Mouse (Mus musculus): Measurements from ENCODE around the gene Sppl3. TPM values are rescaled to one million over a fixed set of nuclear protein-coding genes. Genes with fewer than 3 reads are reported as not detected.

Sppl3 gene
- polyA plus RNA-seq, 1 experiment from 2014 or later: 11.2 TPM

GRCm38 (mm10) chr5:115007768-115008167 is 3.2 kb upstream of the Sppl3 start:
- Histone ChIP-seq H3K4me3 (no peak overlapping the region), H3K27me3 (ENCODE audit: insufficient read depth, poor library complexity, severe bottlenecking) (no peaks in the 10 kb centered on the region), H3K9me3 (no peaks in the 10 kb centered on the region), H3K27ac (no peak overlapping the region), H3K36me3 (no peaks in the 10 kb centered on the region), H3K4me1 (replicated peaks) (peaks cover 21% of the 10 kb centered on the region)
- 92% methylated on average over 5 of the region's 5 CpGs for WGBS
- no peak for DNase-seq (ENCODE audit: low spot score)

DNA sequence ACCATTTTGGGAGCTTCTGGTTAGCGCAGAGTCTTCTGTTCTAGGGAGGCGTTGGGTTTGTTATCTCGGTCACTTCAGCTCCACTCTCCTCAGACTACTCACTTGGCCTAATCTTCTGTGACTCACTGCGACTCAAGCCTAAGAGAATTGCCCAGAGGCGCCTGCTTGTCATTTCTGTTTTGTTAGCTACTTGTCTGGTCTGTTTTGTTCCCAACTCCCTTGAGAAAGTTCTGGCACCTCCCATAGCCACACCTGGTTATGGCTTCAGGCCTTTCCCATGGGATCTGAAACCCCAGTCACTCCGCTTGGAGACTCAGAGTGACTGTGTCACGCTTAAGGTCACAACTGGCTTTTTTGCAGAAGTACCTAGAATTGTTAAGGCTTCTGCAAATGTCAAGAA is 2.6 kb upstream of the Sppl3 start:
- DNase-seq (ENCODE audit: low spot score): no peak
- WGBS: 90% methylated on average over 7 of the region's 7 CpGs
- H3K27ac ChIP-seq: no peak overlapping the region
- H3K4me1 ChIP-seq (replicated peaks): peaks cover 26% of the 10 kb centered on the region
- H3K4me3 ChIP-seq: no peak overlapping the region
- H3K27me3 ChIP-seq (ENCODE audit: insufficient read depth, poor library complexity, severe bottlenecking): no peaks in the 10 kb centered on the region
- H3K9me3 ChIP-seq: no peaks in the 10 kb centered on the region
- H3K36me3 ChIP-seq: no peaks in the 10 kb centered on the region

DNA sequence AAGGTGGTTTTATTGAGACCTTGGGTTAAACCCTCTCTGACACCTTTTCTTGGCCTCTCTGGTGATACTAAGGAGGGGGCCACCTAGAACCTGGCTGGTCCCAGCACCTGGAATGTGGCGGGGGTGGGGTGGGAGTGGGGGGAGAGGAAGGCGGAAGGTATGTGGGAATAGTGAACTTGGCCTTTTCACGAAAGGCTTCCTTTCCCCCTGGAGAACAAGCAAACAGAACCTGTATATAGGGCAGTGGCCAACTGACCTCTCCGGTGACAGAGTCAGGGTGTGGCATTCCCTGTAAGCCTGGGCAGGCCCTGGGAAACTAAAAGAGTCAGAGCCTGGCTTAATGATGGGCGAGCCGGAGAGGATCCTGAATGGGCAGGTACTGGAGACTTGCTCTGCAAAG is 1.8 kb upstream of the Sppl3 start:
- no peaks in the 10 kb centered on the region for H3K36me3 ChIP-seq
- no peak for DNase-seq (ENCODE audit: low spot score)
- H3K4me3 ChIP-seq: no peak overlapping the region
- H3K27me3 ChIP-seq (ENCODE audit: insufficient read depth, poor library complexity, severe bottlenecking): no peaks in the 10 kb centered on the region
- H3K4me1 ChIP-seq (replicated peaks): peaks cover 30% of the 10 kb centered on the region
- no peaks in the 10 kb centered on the region for H3K9me3 ChIP-seq
- WGBS: 87% methylated on average over 6 of the region's 6 CpGs
- H3K27ac ChIP-seq: no peak overlapping the region

DNA sequence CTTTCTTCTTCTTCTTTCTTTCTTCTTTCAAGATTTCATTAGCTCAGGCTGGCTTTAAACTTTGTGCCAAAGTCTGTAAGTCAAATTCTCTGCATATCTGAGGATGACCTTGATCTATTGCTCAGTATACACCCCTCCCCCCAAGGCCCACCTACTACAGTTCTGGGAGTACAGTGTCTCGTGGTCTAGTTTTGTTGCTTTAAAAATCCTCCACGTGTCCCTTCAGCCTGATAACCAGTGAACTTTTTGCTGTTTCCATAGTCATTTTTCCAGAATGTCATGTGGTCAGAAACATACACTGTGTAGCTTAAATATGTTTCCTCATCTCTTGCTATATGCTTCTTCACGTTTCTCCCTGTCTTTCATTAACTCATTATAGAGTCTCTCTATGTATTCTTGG is 976 bp upstream of the Sppl3 start:
- no peak for DNase-seq (ENCODE audit: low spot score)
- no peaks in the 10 kb centered on the region for H3K27me3 ChIP-seq (ENCODE audit: insufficient read depth, poor library complexity, severe bottlenecking)
- H3K4me1 ChIP-seq (replicated peaks): peaks cover 35% of the 10 kb centered on the region
- H3K27ac ChIP-seq: no peak overlapping the region
- H3K36me3 ChIP-seq: no peaks in the 10 kb centered on the region
- H3K4me3 ChIP-seq: peak overlapping the region; percentile 100
- no peaks in the 10 kb centered on the region for H3K9me3 ChIP-seq
- WGBS: 66% methylated on average over 3 of the region's 3 CpGs

GRCm38 (mm10) chr5:115011217-115011518 is 231 bp downstream of the Sppl3 start:
- whole genome bisulfite sequencing: 5% methylated on average over 57 of the region's 57 CpGs
- no peaks in the 10 kb centered on the region for H3K27me3 ChIP-seq (ENCODE audit: insufficient read depth, poor library complexity, severe bottlenecking)
- no peaks in the 10 kb centered on the region for H3K9me3 ChIP-seq
- no peak for DNase-seq (ENCODE audit: low spot score)
- peaks cover 37% of the 10 kb centered on the region for H3K4me1 ChIP-seq (replicated peaks)
- H3K36me3 ChIP-seq: no peaks in the 10 kb centered on the region
- H3K4me3 ChIP-seq: peak overlapping the region; percentile 100
- peak overlapping the region; percentile 98 for H3K27ac ChIP-seq

- H3K27ac ChIP-seq: peak overlapping the region; percentile 98
- no peaks in the 10 kb centered on the region for H3K36me3 ChIP-seq
- H3K4me1 ChIP-seq (replicated peaks): peaks cover 37% of the 10 kb centered on the region
- peak; percentile 48 for DNase-seq (ENCODE audit: low spot score)
- H3K4me3 ChIP-seq: peak overlapping the region; percentile 100
- no peaks in the 10 kb centered on the region for H3K9me3 ChIP-seq
- WGBS: under 1% methylated on average over 63 of the region's 63 CpGs
- H3K27me3 ChIP-seq (ENCODE audit: insufficient read depth, poor library complexity, severe bottlenecking): no peaks in the 10 kb centered on the region
These were observed 753 bp downstream of the Sppl3 start for GRCm38 (mm10) chr5:115011519-115012261.

GRCm38 (mm10) chr5:115013436-115013835 is 2.5 kb downstream of the Sppl3 start:
- no peak for DNase-seq (ENCODE audit: low spot score)
- H3K36me3 ChIP-seq: no peaks in the 10 kb centered on the region
- H3K4me3 ChIP-seq: no peak overlapping the region; the same call in 1 of the 2 replicates
- H3K27ac ChIP-seq: no peak overlapping the region
- H3K4me1 ChIP-seq (replicated peaks): peaks cover 41% of the 10 kb centered on the region
- 73% methylated on average over 3 of the region's 3 CpGs for WGBS
- no peaks in the 10 kb centered on the region for H3K27me3 ChIP-seq (ENCODE audit: insufficient read depth, poor library complexity, severe bottlenecking)
- H3K9me3 ChIP-seq: no peaks in the 10 kb centered on the region

DNA sequence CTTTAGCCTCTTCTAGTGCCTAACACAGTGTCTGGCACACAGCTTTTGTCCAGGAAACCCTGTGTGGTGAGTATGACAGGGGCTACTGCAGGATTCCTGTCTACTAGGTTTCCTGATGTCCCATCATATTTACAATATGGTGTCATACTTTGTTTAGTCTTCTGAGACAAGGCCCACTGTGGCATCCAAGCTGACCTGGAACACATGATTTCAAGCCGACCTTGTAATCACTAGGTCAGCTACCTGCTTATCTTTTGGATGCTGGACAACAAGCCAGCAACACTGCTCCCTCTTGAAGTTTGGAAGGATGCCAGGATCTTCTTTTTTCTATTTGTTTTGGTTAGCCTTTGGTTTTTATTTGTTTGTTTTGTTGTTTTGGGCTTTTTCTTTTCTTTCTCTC is 3.6 kb downstream of the Sppl3 start:
- no peaks in the 10 kb centered on the region for H3K9me3 ChIP-seq
- H3K27ac ChIP-seq: no peak overlapping the region
- H3K27me3 ChIP-seq (ENCODE audit: insufficient read depth, poor library complexity, severe bottlenecking): no peaks in the 10 kb centered on the region
- no peak for DNase-seq (ENCODE audit: low spot score)
- peaks cover 41% of the 10 kb centered on the region for H3K4me1 ChIP-seq (replicated peaks)
- H3K4me3 ChIP-seq: no peak overlapping the region
- H3K36me3 ChIP-seq: no peaks in the 10 kb centered on the region
- WGBS: 88% methylated on average over 1 of the region's 1 CpGs

- no peak for DNase-seq (ENCODE audit: low spot score)
- 74% methylated on average over 4 of the region's 4 CpGs for WGBS
- Histone ChIP-seq H3K9me3 (no peaks in the 10 kb centered on the region), H3K4me1 (replicated peaks) (peaks cover 39% of the 10 kb centered on the region), H3K27me3 (ENCODE audit: insufficient read depth, poor library complexity, severe bottlenecking) (no peaks in the 10 kb centered on the region), H3K36me3 (no peaks in the 10 kb centered on the region), H3K4me3 (no peak overlapping the region), H3K27ac (no peak overlapping the region)
These were observed 4.2 kb downstream of the Sppl3 start for GRCm38 (mm10) chr5:115015121-115015520.

DNA sequence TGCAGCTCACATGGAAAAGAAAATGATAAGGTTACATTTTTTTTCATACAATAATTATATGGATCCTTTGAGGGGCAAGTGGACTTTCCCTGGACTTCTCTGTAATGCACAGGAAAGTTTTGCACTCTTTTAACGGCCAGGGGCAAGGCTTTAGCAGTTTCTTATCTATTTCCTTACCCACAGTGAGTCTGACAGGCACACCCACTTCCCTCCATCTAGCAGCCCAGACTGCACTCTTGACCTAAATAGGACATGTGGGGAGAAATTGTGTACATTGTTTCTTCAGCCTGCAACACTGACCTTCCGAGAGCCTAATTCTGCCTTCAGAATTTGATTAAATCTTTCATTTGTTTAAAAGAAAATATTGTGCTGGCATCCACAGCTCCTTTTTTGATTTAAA is 7.3 kb downstream of the Sppl3 start:
- WGBS: 82% methylated on average over 2 of the region's 2 CpGs
- Histone ChIP-seq H3K4me3 (no peak overlapping the region), H3K27ac (no peak overlapping the region), H3K36me3 (peaks cover 9% of the 10 kb centered on the region), H3K27me3 (ENCODE audit: insufficient read depth, poor library complexity, severe bottlenecking) (no peaks in the 10 kb centered on the region), H3K4me1 (replicated peaks) (peaks cover 15% of the 10 kb centered on the region), H3K9me3 (0 out of 2 replicates have a peak, but pooled peaks cover 3% of the 10 kb centered on the region)
- no peak for DNase-seq (ENCODE audit: low spot score)

DNA sequence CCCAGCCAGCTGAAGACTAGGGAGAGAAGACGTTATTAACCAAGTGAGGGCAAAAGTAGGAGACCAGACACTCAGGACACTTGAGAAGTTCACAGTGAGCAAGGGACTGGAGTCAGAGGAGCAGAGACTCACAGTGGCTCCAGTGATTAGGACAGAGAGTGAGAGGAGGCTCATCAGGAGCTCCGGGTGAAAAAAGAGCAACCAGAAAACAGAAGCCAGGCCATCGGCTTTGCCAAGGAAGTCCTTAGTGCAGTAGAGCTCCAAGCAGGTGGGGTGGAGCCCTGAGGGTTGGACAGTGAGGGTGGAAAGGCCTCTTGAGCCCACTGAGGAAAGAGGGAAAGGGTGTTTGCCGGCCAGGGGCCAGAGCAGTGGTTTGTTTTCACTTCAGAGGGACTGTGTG is 7.9 kb downstream of the Sppl3 start:
- no peak for DNase-seq (ENCODE audit: low spot score)
- 0 out of 2 replicates have a peak, but pooled peaks cover 3% of the 10 kb centered on the region for H3K9me3 ChIP-seq
- WGBS: 84% methylated on average over 4 of the region's 4 CpGs
- no peaks in the 10 kb centered on the region for H3K27me3 ChIP-seq (ENCODE audit: insufficient read depth, poor library complexity, severe bottlenecking)
- H3K27ac ChIP-seq: 0 out of 2 replicates have a peak overlapping the region, but pooled peaks have one; percentile 29
- peaks cover 9% of the 10 kb centered on the region for H3K36me3 ChIP-seq
- peaks cover 12% of the 10 kb centered on the region; the same call in 1 of the 2 replicates for H3K4me1 ChIP-seq (replicated peaks)
- H3K4me3 ChIP-seq: no peak overlapping the region

GRCm38 (mm10) chr5:115022021-115022420 is 11.1 kb downstream of the Sppl3 start:
- H3K27me3 ChIP-seq (ENCODE audit: insufficient read depth, poor library complexity, severe bottlenecking): no peaks in the 10 kb centered on the region
- DNase-seq (ENCODE audit: low spot score): no peak
- H3K4me3 ChIP-seq: no peak overlapping the region
- 0 out of 2 replicates have a peak, but pooled peaks cover 6% of the 10 kb centered on the region for H3K4me1 ChIP-seq (replicated peaks)
- H3K9me3 ChIP-seq: 0 out of 2 replicates have a peak, but pooled peaks cover 3% of the 10 kb centered on the region
- H3K36me3 ChIP-seq: peaks cover 9% of the 10 kb centered on the region
- 96% methylated on average over 7 of the region's 7 CpGs for WGBS
- H3K27ac ChIP-seq: no peak overlapping the region

DNA sequence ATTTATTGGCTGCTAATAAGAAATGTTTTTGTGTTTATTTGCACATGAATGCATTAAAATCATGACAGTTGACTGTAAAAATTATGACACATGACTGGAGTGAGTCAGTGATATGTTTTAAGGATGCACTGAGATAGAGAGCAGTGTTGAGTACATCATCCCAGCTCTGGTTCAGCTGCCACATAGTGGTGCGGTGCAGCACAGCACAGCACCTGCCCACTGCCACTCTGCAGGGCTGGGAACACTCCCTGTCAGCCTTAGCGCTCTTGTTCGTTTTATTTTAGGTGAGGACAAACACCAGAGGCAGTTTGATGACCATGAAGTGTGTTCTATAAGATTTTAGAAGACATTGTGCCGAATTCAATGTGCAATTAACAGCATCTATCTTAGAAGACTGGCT is 15.2 kb downstream of the Sppl3 start:
- WGBS: 88% methylated on average over 4 of the region's 4 CpGs
- H3K27me3 ChIP-seq (ENCODE audit: insufficient read depth, poor library complexity, severe bottlenecking): no peaks in the 10 kb centered on the region
- H3K9me3 ChIP-seq: 0 out of 2 replicates have a peak, but pooled peaks cover 3% of the 10 kb centered on the region
- H3K36me3 ChIP-seq: peaks cover 15% of the 10 kb centered on the region
- no peak overlapping the region for H3K27ac ChIP-seq
- 0 out of 2 replicates have a peak, but pooled peaks cover 4% of the 10 kb centered on the region for H3K4me1 ChIP-seq (replicated peaks)
- no peak overlapping the region for H3K4me3 ChIP-seq
- no peak for DNase-seq (ENCODE audit: low spot score)

All from hindbrain, embryonic 10.5 days (tissue).